Mouse (Mus musculus): ENCODE results near the gene Trmt44. TPM values are rescaled to one million over a fixed set of nuclear protein-coding genes. Genes with fewer than 3 reads are reported as not detected.
A peak's percentile ranks its signal among the peaks of the same experiment; 100 is the strongest.

The Trmt44 gene
- polyA plus RNA-seq, 1 experiment from 2014 or later = 4.9 TPM

DNA sequence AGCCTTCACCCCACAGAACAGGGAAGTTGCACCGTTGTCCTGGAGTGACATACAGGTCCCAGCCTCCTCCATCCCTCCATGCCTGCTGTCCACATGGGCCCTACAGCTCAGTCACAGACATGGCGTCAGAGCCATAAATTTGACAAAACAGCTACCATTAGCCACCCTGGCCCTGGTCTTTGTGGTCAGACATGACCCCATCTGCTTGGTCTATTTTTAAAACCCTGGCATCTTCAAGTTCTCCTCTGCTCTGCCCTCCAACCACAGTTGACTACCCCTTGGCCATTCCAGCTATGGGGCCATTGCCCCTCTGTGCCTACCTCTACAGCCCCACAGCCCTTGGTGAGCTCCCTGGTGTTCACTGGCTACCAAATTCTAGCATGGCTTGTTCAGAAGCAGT lies 35.1 kb upstream of the Trmt44 start:
- Histone ChIP-seq H3K36me3 (ENCODE audit: control insufficient read depth, insufficient read depth, low read length) (no peaks in the 10 kb centered on the region; the same call in none of the 2 replicates), H3K9me3 (replicated peaks; ENCODE audit: control insufficient read depth, low read length) (no peaks in the 10 kb centered on the region), H3K4me2 (no peak overlapping the region), H3K4me3 (ENCODE audit: low read depth, low read length) (no peak overlapping the region), H3K4me1 (ENCODE audit: control insufficient read depth, insufficient read depth, low read length) (peaks cover 17% of the 10 kb centered on the region), H3K27me3 (ENCODE audit: control insufficient read depth, insufficient read depth, low read length) (peaks cover 2% of the 10 kb centered on the region; the same call in 1 of the 2 replicates), H3K27ac (ENCODE audit: low read depth, low read length) (no peak overlapping the region), H3K9ac (ENCODE audit: low read depth, low read length) (no peak overlapping the region)
- WGBS (ENCODE audit: insufficient replicate concordance) = 65% methylated on average over 2 of the region's 2 CpGs
- ATAC-seq (replicated peaks; ENCODE audit: insufficient number of reproducible peaks, low FRiP score, low TSS enrichment) = no peak

DNA sequence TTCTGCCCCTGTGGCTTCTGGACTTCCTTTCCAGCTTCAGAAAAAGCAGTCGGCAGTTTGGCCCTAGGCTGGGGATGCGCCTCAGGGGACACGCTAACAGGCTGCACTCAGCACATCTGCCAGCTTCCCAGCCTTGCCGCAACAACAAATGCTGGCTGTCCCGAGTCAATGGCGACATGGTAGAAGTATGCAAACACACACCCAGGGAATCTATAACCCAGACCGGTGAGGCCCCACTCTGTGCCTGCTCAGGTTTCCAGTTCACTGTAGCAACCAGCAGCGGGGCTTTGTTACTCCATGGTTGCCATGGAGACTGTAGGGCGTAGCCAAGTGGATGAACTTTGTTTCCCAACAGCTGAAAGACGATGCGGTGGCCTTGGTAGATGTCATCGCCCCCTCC lies 34.5 kb upstream of the Trmt44 start:
- H3K36me3 ChIP-seq (ENCODE audit: control insufficient read depth, insufficient read depth, low read length) = no peaks in the 10 kb centered on the region; the same call in none of the 2 replicates
- H3K9me3 ChIP-seq (replicated peaks; ENCODE audit: control insufficient read depth, low read length) = no peaks in the 10 kb centered on the region
- no peak overlapping the region for H3K4me2 ChIP-seq
- WGBS (ENCODE audit: insufficient replicate concordance) = 43% methylated on average over 12 of the region's 12 CpGs
- no peak overlapping the region for H3K4me3 ChIP-seq (ENCODE audit: low read depth, low read length)
- peaks cover 17% of the 10 kb centered on the region for H3K4me1 ChIP-seq (ENCODE audit: control insufficient read depth, insufficient read depth, low read length)
- no peak overlapping the region for H3K9ac ChIP-seq (ENCODE audit: low read depth, low read length)
- peaks cover 2% of the 10 kb centered on the region; the same call in 1 of the 2 replicates for H3K27me3 ChIP-seq (ENCODE audit: control insufficient read depth, insufficient read depth, low read length)
- H3K27ac ChIP-seq (ENCODE audit: low read depth, low read length) = no peak overlapping the region
- no peak for ATAC-seq (replicated peaks; ENCODE audit: insufficient number of reproducible peaks, low FRiP score, low TSS enrichment)

DNA sequence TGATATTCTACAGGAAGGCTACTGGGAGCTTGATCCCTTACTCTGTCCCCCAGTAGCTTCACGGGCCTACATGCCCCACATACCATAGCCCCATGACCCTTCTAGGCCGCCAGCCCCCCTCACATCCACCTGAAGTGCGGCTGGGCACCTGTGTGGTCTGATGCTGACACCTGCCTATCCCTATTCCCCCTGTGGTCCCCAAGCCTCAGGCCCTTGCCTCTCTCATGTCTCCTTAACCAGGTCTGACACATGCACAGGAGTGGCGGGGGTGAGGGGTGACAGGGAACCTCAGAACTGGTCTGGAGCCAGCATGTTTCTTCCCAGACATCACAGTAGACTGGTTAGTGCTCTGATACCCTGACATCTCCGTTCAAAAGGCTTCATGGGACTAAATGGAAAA lies 33.7 kb upstream of the Trmt44 start:
- Histone ChIP-seq H3K9ac (ENCODE audit: low read depth, low read length) (no peak overlapping the region), H3K4me2 (no peak overlapping the region), H3K9me3 (replicated peaks; ENCODE audit: control insufficient read depth, low read length) (no peaks in the 10 kb centered on the region), H3K27ac (ENCODE audit: low read depth, low read length) (no peak overlapping the region), H3K4me1 (ENCODE audit: control insufficient read depth, insufficient read depth, low read length) (peaks cover 17% of the 10 kb centered on the region), H3K36me3 (ENCODE audit: control insufficient read depth, insufficient read depth, low read length) (no peaks in the 10 kb centered on the region; the same call in none of the 2 replicates), H3K27me3 (ENCODE audit: control insufficient read depth, insufficient read depth, low read length) (peaks cover 2% of the 10 kb centered on the region; the same call in 1 of the 2 replicates), H3K4me3 (ENCODE audit: low read depth, low read length) (no peak overlapping the region)
- no peak for ATAC-seq (replicated peaks; ENCODE audit: insufficient number of reproducible peaks, low FRiP score, low TSS enrichment)
- WGBS (ENCODE audit: insufficient replicate concordance) = 79% methylated on average over 5 of the region's 5 CpGs

DNA sequence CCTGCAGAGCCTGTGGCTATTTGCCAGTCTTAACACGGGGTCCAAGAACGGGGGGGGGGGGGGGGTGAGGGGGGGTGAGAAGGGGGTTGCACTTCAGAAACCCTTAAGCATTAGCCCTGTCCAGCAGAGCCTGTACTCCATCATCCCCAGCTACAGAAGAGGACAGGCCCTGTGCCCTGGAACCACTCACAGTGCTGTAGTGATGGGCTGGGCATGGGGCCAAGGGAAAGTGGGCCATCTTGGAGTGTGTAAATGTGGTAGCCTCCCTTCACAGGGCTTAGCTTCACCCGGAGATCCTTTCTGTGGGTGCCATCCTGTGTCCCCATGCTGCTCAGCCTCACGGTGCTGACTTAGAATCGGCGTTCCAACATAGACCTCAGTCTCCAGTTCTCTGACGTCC lies 32.9 kb upstream of the Trmt44 start:
- ATAC-seq (replicated peaks; ENCODE audit: insufficient number of reproducible peaks, low FRiP score, low TSS enrichment) = 0 out of 2 replicates have a peak, but pooled peaks have one; percentile 16
- no peak overlapping the region for H3K4me2 ChIP-seq

DNA sequence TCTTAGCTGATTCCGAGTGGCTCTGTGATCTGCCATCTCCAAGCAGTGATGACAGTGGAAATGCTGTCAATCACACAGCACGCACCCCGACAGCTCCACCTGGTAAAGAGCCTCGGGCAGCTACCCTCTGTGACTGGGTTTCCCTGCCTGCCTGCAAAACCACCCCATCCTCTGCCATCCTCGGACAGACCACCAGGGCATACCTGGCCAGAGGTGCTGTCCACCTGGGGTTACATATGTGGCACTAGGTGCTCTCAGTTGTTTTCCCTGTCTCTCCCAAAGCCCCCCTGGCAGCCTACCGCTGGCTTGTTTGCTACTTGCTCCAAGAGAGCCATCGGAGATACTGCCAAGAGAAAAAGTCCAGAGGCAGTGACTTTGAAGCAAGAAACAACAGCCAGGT lies 31.9 kb upstream of the Trmt44 start:
- no peak for ATAC-seq (replicated peaks; ENCODE audit: insufficient number of reproducible peaks, low FRiP score, low TSS enrichment)
- H3K27me3 ChIP-seq (ENCODE audit: control insufficient read depth, insufficient read depth, low read length) = peaks cover 2% of the 10 kb centered on the region; the same call in 1 of the 2 replicates
- no peak overlapping the region for H3K27ac ChIP-seq (ENCODE audit: low read depth, low read length)
- no peak overlapping the region for H3K4me3 ChIP-seq (ENCODE audit: low read depth, low read length)
- peaks cover 17% of the 10 kb centered on the region for H3K4me1 ChIP-seq (ENCODE audit: control insufficient read depth, insufficient read depth, low read length)
- H3K9ac ChIP-seq (ENCODE audit: low read depth, low read length) = no peak overlapping the region
- no peaks in the 10 kb centered on the region; the same call in none of the 2 replicates for H3K36me3 ChIP-seq (ENCODE audit: control insufficient read depth, insufficient read depth, low read length)
- no peaks in the 10 kb centered on the region for H3K9me3 ChIP-seq (replicated peaks; ENCODE audit: control insufficient read depth, low read length)
- 77% methylated on average over 7 of the region's 7 CpGs for WGBS (ENCODE audit: insufficient replicate concordance)
- H3K4me2 ChIP-seq = no peak overlapping the region

More for the DNA sequence above, 32.9 kb upstream of the Trmt44 start:
- Histone ChIP-seq H3K9me3 (replicated peaks; ENCODE audit: control insufficient read depth, low read length) (no peaks in the 10 kb centered on the region), H3K36me3 (ENCODE audit: control insufficient read depth, insufficient read depth, low read length) (no peaks in the 10 kb centered on the region; the same call in none of the 2 replicates), H3K27ac (ENCODE audit: low read depth, low read length) (no peak overlapping the region), H3K9ac (ENCODE audit: low read depth, low read length) (no peak overlapping the region), H3K27me3 (ENCODE audit: control insufficient read depth, insufficient read depth, low read length) (peaks cover 2% of the 10 kb centered on the region; the same call in 1 of the 2 replicates), H3K4me1 (ENCODE audit: control insufficient read depth, insufficient read depth, low read length) (peaks cover 17% of the 10 kb centered on the region), H3K4me3 (ENCODE audit: low read depth, low read length) (no peak overlapping the region)
- WGBS (ENCODE audit: insufficient replicate concordance) = 66% methylated on average over 7 of the region's 7 CpGs

DNA sequence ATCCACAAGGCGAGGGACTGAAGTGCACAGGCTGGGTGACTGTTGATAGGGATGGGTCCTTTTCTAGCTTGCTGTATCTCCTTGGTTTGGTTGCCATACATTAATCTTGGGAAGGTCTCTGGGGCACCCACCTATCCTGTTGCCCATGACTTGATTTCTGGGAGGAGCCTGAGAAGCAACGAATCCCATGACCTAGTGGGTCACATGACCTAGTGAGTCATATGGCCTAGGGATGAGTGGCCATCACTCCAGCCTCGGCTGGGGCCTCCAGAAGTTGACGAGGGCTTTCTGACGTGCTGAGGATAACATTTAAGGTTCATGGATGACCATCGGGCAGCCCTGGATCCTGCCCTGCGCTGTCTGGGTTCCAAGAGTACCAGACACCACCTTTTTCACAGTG lies 30.5 kb upstream of the Trmt44 start:
- Histone ChIP-seq H3K27me3 (ENCODE audit: control insufficient read depth, insufficient read depth, low read length) (no peaks in the 10 kb centered on the region; the same call in 1 of the 2 replicates), H3K4me3 (ENCODE audit: low read depth, low read length) (no peak overlapping the region), H3K36me3 (ENCODE audit: control insufficient read depth, insufficient read depth, low read length) (no peaks in the 10 kb centered on the region), H3K4me1 (ENCODE audit: control insufficient read depth, insufficient read depth, low read length) (peaks cover 17% of the 10 kb centered on the region), H3K27ac (ENCODE audit: low read depth, low read length) (no peak overlapping the region), H3K9me3 (replicated peaks; ENCODE audit: control insufficient read depth, low read length) (no peaks in the 10 kb centered on the region), H3K4me2 (no peak overlapping the region), H3K9ac (ENCODE audit: low read depth, low read length) (no peak overlapping the region)
- ATAC-seq (replicated peaks; ENCODE audit: insufficient number of reproducible peaks, low FRiP score, low TSS enrichment) = no peak
- 77% methylated on average over 7 of the region's 7 CpGs for WGBS (ENCODE audit: insufficient replicate concordance)

DNA sequence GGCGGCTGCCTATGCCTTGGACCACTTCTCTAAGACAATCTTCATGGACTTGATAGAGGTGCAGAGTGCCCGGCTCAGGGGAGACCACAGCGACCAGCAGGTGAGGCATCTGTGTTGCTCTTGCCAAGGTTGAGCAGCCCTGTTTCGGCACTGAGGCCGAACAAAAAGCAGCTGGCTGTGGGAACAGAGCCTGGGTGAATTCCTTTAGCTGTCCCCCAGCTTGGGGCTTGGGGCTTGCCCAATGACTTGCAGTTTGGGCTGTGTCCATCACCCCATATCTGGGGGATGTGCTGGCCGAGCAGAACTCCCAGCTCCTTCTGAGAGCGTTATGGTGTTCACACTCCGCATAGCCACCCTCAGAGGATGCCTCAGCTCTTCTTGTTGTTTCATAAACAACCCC lies 26.7 kb upstream of the Trmt44 start:
- Histone ChIP-seq H3K4me2 (no peak overlapping the region), H3K9me3 (replicated peaks; ENCODE audit: control insufficient read depth, low read length) (no peaks in the 10 kb centered on the region), H3K27me3 (ENCODE audit: control insufficient read depth, insufficient read depth, low read length) (peaks cover 4% of the 10 kb centered on the region), H3K9ac (ENCODE audit: low read depth, low read length) (no peak overlapping the region), H3K4me3 (ENCODE audit: low read depth, low read length) (no peak overlapping the region), H3K36me3 (ENCODE audit: control insufficient read depth, insufficient read depth, low read length) (peaks cover 7% of the 10 kb centered on the region), H3K27ac (ENCODE audit: low read depth, low read length) (no peak overlapping the region), H3K4me1 (ENCODE audit: control insufficient read depth, insufficient read depth, low read length) (0 out of 2 replicates have a peak, but pooled peaks cover 3% of the 10 kb centered on the region)
- WGBS (ENCODE audit: insufficient replicate concordance) = 83% methylated on average over 8 of the region's 8 CpGs
- ATAC-seq (replicated peaks; ENCODE audit: insufficient number of reproducible peaks, low FRiP score, low TSS enrichment) = no peak

DNA sequence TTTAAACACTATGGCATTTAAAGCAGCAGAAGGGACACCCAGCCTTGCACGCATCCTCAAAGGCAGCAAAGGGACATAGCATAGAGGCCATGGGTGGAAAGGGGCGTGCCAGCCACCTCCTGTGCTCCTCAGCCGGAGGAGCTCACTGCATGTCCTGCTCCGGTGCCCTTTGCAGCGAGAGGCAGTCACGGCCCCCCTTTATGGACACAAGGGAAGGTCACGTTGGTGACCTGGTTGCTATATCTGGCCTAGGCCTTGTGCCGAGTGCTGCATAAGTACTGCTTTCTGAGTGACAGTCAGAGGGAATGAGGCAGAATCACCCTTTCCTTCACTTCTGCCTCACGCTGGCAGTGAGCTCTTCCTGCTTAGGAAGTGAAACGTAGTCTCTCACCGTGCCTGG lies 25.4 kb upstream of the Trmt44 start:
- 67% methylated on average over 11 of the region's 11 CpGs for WGBS (ENCODE audit: insufficient replicate concordance)

More for the DNA sequence above, 25.4 kb upstream of the Trmt44 start:
- Histone ChIP-seq H3K27me3 (ENCODE audit: control insufficient read depth, insufficient read depth, low read length) (peaks cover 4% of the 10 kb centered on the region), H3K4me1 (ENCODE audit: control insufficient read depth, insufficient read depth, low read length) (0 out of 2 replicates have a peak, but pooled peaks cover 3% of the 10 kb centered on the region), H3K9ac (ENCODE audit: low read depth, low read length) (no peak overlapping the region), H3K4me3 (ENCODE audit: low read depth, low read length) (no peak overlapping the region), H3K27ac (ENCODE audit: low read depth, low read length) (no peak overlapping the region), H3K36me3 (ENCODE audit: control insufficient read depth, insufficient read depth, low read length) (peaks cover 7% of the 10 kb centered on the region), H3K9me3 (replicated peaks; ENCODE audit: control insufficient read depth, low read length) (no peaks in the 10 kb centered on the region), H3K4me2 (no peak overlapping the region)
- no peak for ATAC-seq (replicated peaks; ENCODE audit: insufficient number of reproducible peaks, low FRiP score, low TSS enrichment)
